Mouse (Mus musculus) liver, adult 2 months (tissue): ENCODE measurements around the gene Grxcr1. TPM values are rescaled to one million over a fixed set of nuclear protein-coding genes. Genes with fewer than 3 reads are reported as not detected.

Experiments
- DNase-seq: peaks from one replicate; pipeline ENCODE4 v3.0.0-alpha.2; 2011; ENCODE audit warnings: low read depth, low spot score; ENCODE audit errors: extremely low read depth
- H3K27ac ChIP-seq: fragments of 200-500 bp; replicated peaks from 2 replicates; pipeline ENCODE4 v1.5.1; 2012; ENCODE audit warnings: low read depth, mild to moderate bottlenecking, control low read depth, inconsistent platforms, low read length; ENCODE audit not compliant: insufficient read depth
- H3K27me3 ChIP-seq: fragments of 200-500 bp; 2 replicates; pipeline ENCODE4 v1.6.1; 2012; ENCODE audit warnings: mild to moderate bottlenecking, moderate library complexity, low read length, inconsistent platforms; ENCODE audit not compliant: control insufficient read depth, insufficient read depth
- H3K36me3 ChIP-seq: fragments of 200-500 bp; 2 replicates; pipeline ENCODE4 v1.6.1; 2012; ENCODE audit warnings: low read length, inconsistent platforms; ENCODE audit not compliant: control insufficient read depth, insufficient read depth
- H3K4me1 ChIP-seq: fragments of 200-500 bp; 2 replicates; pipeline ENCODE4 v1.6.1; 2011; ENCODE audit warnings: low read length; ENCODE audit not compliant: control insufficient read depth, insufficient read depth
- H3K4me3 ChIP-seq: fragments of 200-500 bp; 2 replicates; pipeline ENCODE4 v1.5.1; 2011; ENCODE audit warnings: low read depth, mild to moderate bottlenecking, control low read depth, low read length, moderate library complexity; ENCODE audit not compliant: insufficient read depth
- H3K79me2 ChIP-seq: fragments of 200-500 bp; 2 replicates; pipeline ENCODE4 v1.6.1; 2012; ENCODE audit warnings: inconsistent platforms, mild to moderate bottlenecking, low read length, moderate library complexity; ENCODE audit not compliant: control insufficient read depth, insufficient read depth
- H3K9ac ChIP-seq: fragments of 200-500 bp; 2 replicates; pipeline ENCODE4 v1.6.1; 2012; ENCODE audit warnings: low read depth, mild to moderate bottlenecking, control low read depth, inconsistent platforms, low read length
- CTCF ChIP-seq: fragments of 200-500 bp; IDR thresholded peaks from 2 replicates; pipeline ENCODE4 v1.5.1; 2011; ENCODE audit warnings: low read depth, low read length, control low read depth
- POLR2A ChIP-seq: fragments of 200-500 bp; IDR thresholded peaks from 2 replicates; pipeline ENCODE4 v1.6.1; 2011; ENCODE audit warnings: low read length, control low read depth; ENCODE audit not compliant: insufficient read depth; ENCODE audit errors: extremely low read depth
- WGBS: fragments of 180-500 bp; shearing (Covaris S2); methylation state at CpG from one replicate; pipeline ENCODE4 v1.1.7; 2018; 5-methylcytosine and 5-hydroxymethylcytosine counted together
- polyA plus RNA-seq: library from polyadenylated mRNA; depleted of rRNA; stranded (reverse); fragments of >200 nt; gene quantifications from 2 replicates; pipeline ENCODE4 v1.2.3, GENCODE M21; 2012
- total RNA-seq: library from RNA; depleted of rRNA; stranded (reverse); fragments of >200 nt; gene quantifications from 2 replicates; pipeline ENCODE4 v1.2.3, GENCODE M21; 2014

The Grxcr1 gene
- total and polyA plus RNA-seq, 2 experiments = not detected

DNA sequence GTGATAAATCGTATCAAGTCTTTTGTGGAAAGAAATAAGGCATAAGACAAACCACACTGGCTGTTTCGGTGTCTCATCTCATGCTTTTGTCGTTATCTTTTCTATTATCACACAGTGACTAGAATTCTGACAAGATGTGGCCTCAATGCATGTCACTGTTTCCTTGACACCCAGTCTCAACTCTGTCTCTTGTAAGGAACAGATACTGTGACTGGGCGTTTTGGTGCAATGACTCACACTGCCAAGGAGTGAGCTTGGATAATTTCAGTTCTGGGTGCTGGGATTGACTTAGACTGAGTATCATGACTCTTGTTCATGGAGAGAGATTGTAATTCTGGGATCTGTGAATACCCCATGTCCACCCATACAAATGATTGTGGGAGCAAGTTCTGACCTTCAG is 24.6 kb upstream of the Grxcr1 start:
- no peak for DNase-seq
- Histone ChIP-seq H3K79me2 (no peaks in the 10 kb centered on the region), H3K9ac (no peak overlapping the region), H3K4me1 (no peaks in the 10 kb centered on the region), H3K27ac (no peak overlapping the region), H3K36me3 (no peaks in the 10 kb centered on the region), H3K27me3 (no peaks in the 10 kb centered on the region; the same call in 1 of the 2 replicates), H3K4me3 (no peak overlapping the region)
- WGBS = 75% methylated on average over 4 of the region's 4 CpGs
- no peak for TF ChIP-seq CTCF
- no peak for TF ChIP-seq POLR2A

DNA sequence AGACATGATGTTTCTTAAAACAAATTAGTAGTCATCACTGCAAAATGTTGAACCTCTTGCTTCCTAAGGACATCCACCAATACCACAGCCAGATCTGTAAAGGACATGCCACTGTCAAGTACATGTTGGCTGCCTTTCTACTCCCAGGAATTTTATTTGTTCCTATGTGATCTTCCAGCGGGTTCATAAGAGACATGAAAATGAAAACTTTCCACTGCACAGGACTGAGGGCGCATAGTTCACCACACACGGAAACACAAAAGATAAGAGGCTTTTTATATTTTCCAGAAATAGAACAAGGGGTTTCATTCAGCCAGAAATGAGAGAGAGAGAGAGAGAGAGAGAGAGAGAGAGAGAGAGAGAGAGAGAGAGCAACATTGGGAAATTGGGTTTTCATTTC is 20.1 kb upstream of the Grxcr1 start:
- Histone ChIP-seq H3K36me3 (no peaks in the 10 kb centered on the region), H3K4me3 (no peak overlapping the region), H3K27me3 (no peaks in the 10 kb centered on the region), H3K27ac (no peak overlapping the region), H3K79me2 (no peaks in the 10 kb centered on the region), H3K9ac (no peak overlapping the region), H3K4me1 (no peaks in the 10 kb centered on the region)
- 68% methylated on average over 3 of the region's 3 CpGs for WGBS
- TF ChIP-seq POLR2A (no peak), CTCF (no peak)
- DNase-seq = peak; percentile 8

DNA sequence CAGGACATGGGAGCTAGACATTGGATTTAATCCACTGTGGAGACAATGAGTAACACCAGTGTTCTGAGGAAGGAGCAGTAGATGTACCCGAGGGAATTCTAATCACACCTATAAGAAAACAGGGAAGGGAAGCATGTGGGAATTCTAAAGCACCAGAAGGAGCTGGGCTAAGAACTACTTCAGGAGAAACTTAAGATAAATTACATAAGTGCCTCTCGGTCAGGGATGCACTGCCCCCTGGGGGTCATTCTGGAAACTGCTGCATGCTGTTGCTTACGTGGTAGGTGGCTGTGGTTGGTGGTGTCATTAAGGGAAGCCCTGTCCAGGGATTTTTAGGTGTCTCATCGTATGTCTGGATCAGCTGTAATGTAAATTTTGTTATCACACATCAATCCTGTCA is 19.0 kb upstream of the Grxcr1 start:
- peak; percentile 51 for DNase-seq
- WGBS = 4% methylated on average over 4 of the region's 4 CpGs
- TF ChIP-seq CTCF = peak; percentile 88
- TF ChIP-seq POLR2A = no peak

DNA sequence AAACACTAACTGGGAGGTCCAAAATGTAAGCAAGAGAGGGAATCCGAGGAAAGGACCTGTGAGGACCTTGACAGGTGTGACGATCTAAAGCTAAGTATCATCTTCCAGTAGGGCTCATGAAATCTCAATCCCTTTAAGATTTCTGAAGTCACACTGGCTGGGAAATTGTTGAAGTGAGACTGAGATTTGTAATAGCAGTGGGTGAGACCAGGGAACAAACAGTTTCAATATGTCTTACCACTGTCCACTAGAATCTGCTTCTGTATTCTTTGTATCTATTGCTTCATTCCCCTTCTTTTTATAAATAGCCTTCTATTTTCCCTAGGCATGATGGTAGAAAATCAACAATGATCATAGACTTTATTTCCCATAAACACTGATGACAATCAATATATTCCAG is 10.8 kb upstream of the Grxcr1 start:
- TF ChIP-seq CTCF = no peak
- no peak for TF ChIP-seq POLR2A
- no peak for DNase-seq
- Histone ChIP-seq H3K27me3 (peaks cover 3% of the 10 kb centered on the region; the same call in 1 of the 2 replicates), H3K4me1 (no peaks in the 10 kb centered on the region), H3K27ac (no peak overlapping the region), H3K4me3 (no peak overlapping the region), H3K9ac (no peak overlapping the region), H3K79me2 (no peaks in the 10 kb centered on the region), H3K36me3 (no peaks in the 10 kb centered on the region)
- WGBS = 80% methylated on average over 2 of the region's 2 CpGs

More for the DNA sequence above, 19.0 kb upstream of the Grxcr1 start:
- no peak overlapping the region for H3K4me3 ChIP-seq
- H3K36me3 ChIP-seq = no peaks in the 10 kb centered on the region
- H3K9ac ChIP-seq = no peak overlapping the region
- H3K27ac ChIP-seq = no peak overlapping the region
- H3K27me3 ChIP-seq = no peaks in the 10 kb centered on the region
- H3K4me1 ChIP-seq = no peaks in the 10 kb centered on the region
- no peaks in the 10 kb centered on the region for H3K79me2 ChIP-seq

DNA sequence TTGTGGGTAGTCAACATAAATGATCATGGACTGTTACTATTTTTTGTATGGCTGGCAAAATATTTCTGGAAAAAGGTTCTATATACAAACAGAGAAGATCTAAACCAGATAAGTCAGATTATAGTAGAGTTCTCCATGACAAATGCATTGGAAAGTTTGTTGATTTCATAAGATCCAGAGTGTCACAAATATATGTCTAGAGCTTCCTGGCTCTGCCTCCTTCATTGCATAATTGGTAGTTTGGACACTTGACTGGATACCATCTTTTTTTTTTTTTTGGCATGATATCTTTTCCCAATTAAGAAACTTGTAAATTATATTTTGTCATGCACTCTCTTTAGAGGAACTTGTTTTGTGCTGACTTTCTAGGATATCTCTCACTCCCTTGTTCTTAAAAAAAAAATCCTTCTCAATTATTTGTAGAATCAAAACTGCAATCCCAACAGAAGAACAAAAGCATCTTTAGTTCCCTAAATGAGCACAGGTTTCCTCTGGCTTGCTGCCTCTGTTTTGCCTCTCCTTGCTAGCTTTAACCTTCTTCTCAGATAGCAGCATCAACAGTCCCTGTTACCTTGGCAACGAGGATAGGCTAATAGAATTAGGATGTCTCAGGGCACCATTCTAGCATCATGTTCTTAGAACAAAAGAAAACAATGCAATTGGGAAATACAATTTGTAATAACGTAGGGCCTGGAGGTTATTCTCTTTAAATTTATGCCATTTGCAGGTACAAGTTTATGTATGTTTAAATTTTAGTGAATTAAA is 4.8 kb upstream of the Grxcr1 start:
- H3K4me3 ChIP-seq = no peak overlapping the region
- H3K27ac ChIP-seq = no peak overlapping the region
- 85% methylated on average over 2 of the region's 2 CpGs for WGBS
- no peaks in the 10 kb centered on the region for H3K27me3 ChIP-seq
- TF ChIP-seq CTCF (no peak), POLR2A (no peak)
- H3K9ac ChIP-seq = no peak overlapping the region
- H3K4me1 ChIP-seq = no peaks in the 10 kb centered on the region
- H3K36me3 ChIP-seq = no peaks in the 10 kb centered on the region
- no peaks in the 10 kb centered on the region for H3K79me2 ChIP-seq
- DNase-seq = no peak

DNA sequence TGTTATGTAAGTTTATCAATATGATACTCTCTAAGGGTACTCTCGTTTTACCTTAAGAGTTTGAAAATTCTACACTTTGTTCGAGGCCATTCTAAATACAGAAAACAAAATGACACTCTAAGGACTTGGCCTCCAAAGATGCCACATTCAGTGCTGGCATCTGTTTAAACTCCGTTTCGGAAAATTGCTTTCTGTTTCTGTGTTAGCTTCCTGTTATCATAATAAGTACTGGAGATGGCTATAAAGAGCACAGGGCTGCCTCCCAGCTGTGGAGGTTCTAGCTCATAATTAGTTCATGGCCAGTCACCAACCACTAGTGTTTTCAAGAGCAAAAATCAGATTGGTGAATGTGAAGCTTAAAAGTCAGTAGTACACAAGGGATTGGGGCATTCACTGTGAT is 4.2 kb upstream of the Grxcr1 start:
- Histone ChIP-seq H3K4me1 (no peaks in the 10 kb centered on the region), H3K9ac (no peak overlapping the region), H3K27ac (no peak overlapping the region), H3K4me3 (no peak overlapping the region), H3K36me3 (no peaks in the 10 kb centered on the region), H3K27me3 (no peaks in the 10 kb centered on the region), H3K79me2 (no peaks in the 10 kb centered on the region)
- peak; percentile 2 for DNase-seq
- TF ChIP-seq CTCF (no peak), POLR2A (no peak)
- WGBS = 67% methylated on average over 4 of the region's 4 CpGs
